Mouse (Mus musculus) liver (tissue): ENCODE data around the gene Olfr733.

Source experiments
- DNase-seq: peaks from one replicate; pipeline ENCODE4 v3.0.0-alpha.2; 2020; ENCODE audit warnings: mixed read lengths

The Olfr733 gene

GRCm38 (mm10) chr14:50301422-50301821, at the start of gene Olfr733:
TSS of gene Olfr733 (minus strand) at chr14:50301522.
- no peak for DNase-seq

- no peak for DNase-seq
Observed at GRCm38 (mm10) chr14:50348796-50349195, 47.5 kb upstream of the Olfr733 start, which contains the start of gene Olfr735. TSS of gene Olfr735 (minus strand) at chr14:50348872.

- DNase-seq, result no peak
Observed at GRCm38 (mm10) chr14:50326661-50327060, 25.3 kb upstream of the Olfr733 start, which contains the start of gene Olfr734. TSS of gene Olfr734 (minus strand) at chr14:50326761.

GRCm38 (mm10) chr14:50284106-50284505, 17.2 kb downstream of the Olfr733 start, which contains the start of gene Olfr732:
TSS of gene Olfr732 (minus strand) at chr14:50284206.
- DNase-seq, result no peak
